Mouse (Mus musculus) kidney, embryonic 15.5 days (tissue): Measurements from ENCODE around the gene Cd6. TPM values are rescaled to one million over a fixed set of nuclear protein-coding genes. Genes with fewer than 3 reads are reported as not detected.

Experiments used
- ATAC-seq: fragments of 200-750 bp; cut with Nextera tagmentation; replicated peaks from 2 replicates; pipeline ENCODE4 v1.8.0; 2017; ENCODE audit warnings: moderate TSS enrichment; ENCODE audit not compliant: low FRiP score
- H3K27ac ChIP-seq: fragments of 300-500 bp; sonication (generic); 2 replicates; pipeline ENCODE4 v1.5.1; 2015; ENCODE audit warnings: mild to moderate bottlenecking, inconsistent platforms
- H3K27me3 ChIP-seq: fragments of 300-500 bp; sonication (generic); 2 replicates; pipeline ENCODE4 v1.6.1; 2015; ENCODE audit warnings: inconsistent platforms
- H3K36me3 ChIP-seq: fragments of 300-500 bp; sonication (generic); 2 replicates; pipeline ENCODE4 v1.6.1; 2015; ENCODE audit warnings: inconsistent platforms
- H3K4me1 ChIP-seq: fragments of 300-500 bp; sonication (generic); 2 replicates; pipeline ENCODE4 v1.6.1; 2015; ENCODE audit warnings: inconsistent platforms
- H3K4me2 ChIP-seq: fragments of 300-500 bp; sonication (generic); 2 replicates; pipeline ENCODE4 v1.6.1; 2015; ENCODE audit warnings: moderate library complexity, mild to moderate bottlenecking, inconsistent platforms
- H3K4me3 ChIP-seq: fragments of 300-500 bp; sonication (generic); replicated peaks from 2 replicates; pipeline ENCODE4 v1.5.1; 2015; ENCODE audit warnings: mild to moderate bottlenecking, inconsistent platforms
- H3K9ac ChIP-seq: fragments of 300-500 bp; sonication (generic); 2 replicates; pipeline ENCODE4 v1.6.1; 2015; ENCODE audit warnings: mild to moderate bottlenecking, inconsistent platforms
- H3K9me3 ChIP-seq: fragments of 300-500 bp; sonication (generic); replicated peaks from 2 replicates; pipeline ENCODE4 v1.6.1; 2016; ENCODE audit warnings: inconsistent platforms
- WGBS: fragments of 180-500 bp; shearing (Covaris S2); methylation state at CpG from one replicate; pipeline ENCODE4 v1.1.7; 2015; ENCODE audit warnings: mixed read lengths; 5-methylcytosine and 5-hydroxymethylcytosine counted together
- polyA plus RNA-seq: library from polyadenylated mRNA; unstranded; fragments of >200 nt; fragmentation: Nextera tagmentation; extraction: Ambion mirVana; gene quantifications from 2 replicates; pipeline ENCODE4 v1.2.1, GENCODE M21; 2015

Gene Cd6
- polyA plus RNA-seq, 1 experiment from 2014 or later: 0.26 TPM

DNA sequence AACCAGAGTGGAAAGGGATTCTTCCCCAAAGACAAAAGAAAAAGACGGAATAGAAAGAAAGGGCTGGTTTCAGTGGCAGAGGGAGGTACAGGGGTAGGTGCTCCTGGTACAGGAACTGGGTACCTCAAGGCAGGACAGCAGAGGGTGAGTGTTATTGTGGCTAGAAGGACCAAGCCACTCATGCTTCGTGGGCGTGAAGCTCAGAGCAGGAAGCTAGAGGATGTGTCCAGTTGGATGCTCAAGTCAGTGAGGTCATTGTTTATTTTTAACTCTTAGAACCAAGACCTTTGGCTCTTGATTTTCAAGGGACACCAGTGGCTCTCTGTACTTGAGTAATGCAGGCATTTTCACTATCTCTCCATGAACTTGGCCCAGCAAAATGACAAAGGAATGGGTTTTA is 2.2 kb upstream of the Cd6 start:
- H3K27me3 ChIP-seq: no peaks in the 10 kb centered on the region
- no peaks in the 10 kb centered on the region for H3K36me3 ChIP-seq
- no peaks in the 10 kb centered on the region for H3K4me1 ChIP-seq
- 75% methylated on average over 3 of the region's 3 CpGs for WGBS
- ATAC-seq: no peak
- no peaks in the 10 kb centered on the region for H3K9me3 ChIP-seq
- H3K4me3 ChIP-seq: no peak overlapping the region
- H3K9ac ChIP-seq: no peak overlapping the region
- no peak overlapping the region for H3K4me2 ChIP-seq
- no peak overlapping the region for H3K27ac ChIP-seq

GRCm38 (mm10) chr19:10831424-10831823 is 1.6 kb upstream of the Cd6 start:
- H3K4me3 ChIP-seq: no peak overlapping the region
- 8% methylated on average over 5 of the region's 5 CpGs for WGBS
- H3K9ac ChIP-seq: no peak overlapping the region
- H3K27ac ChIP-seq: no peak overlapping the region
- H3K4me1 ChIP-seq: no peaks in the 10 kb centered on the region
- ATAC-seq: peak; percentile 80
- no peaks in the 10 kb centered on the region for H3K36me3 ChIP-seq
- H3K27me3 ChIP-seq: no peaks in the 10 kb centered on the region
- no peak overlapping the region for H3K4me2 ChIP-seq
- no peaks in the 10 kb centered on the region for H3K9me3 ChIP-seq

- no peak overlapping the region for H3K4me2 ChIP-seq
- H3K27ac ChIP-seq: no peak overlapping the region
- H3K9ac ChIP-seq: no peak overlapping the region
- 89% methylated on average over 5 of the region's 5 CpGs for WGBS
- no peak overlapping the region for H3K4me3 ChIP-seq
- H3K9me3 ChIP-seq: no peaks in the 10 kb centered on the region
- H3K36me3 ChIP-seq: no peaks in the 10 kb centered on the region
- ATAC-seq: no peak
- H3K4me1 ChIP-seq: no peaks in the 10 kb centered on the region
- H3K27me3 ChIP-seq: no peaks in the 10 kb centered on the region
These were observed 1.5 kb downstream of the Cd6 start for GRCm38 (mm10) chr19:10828321-10828720.

- no peak for ATAC-seq
- H3K36me3 ChIP-seq: no peaks in the 10 kb centered on the region
- H3K27me3 ChIP-seq: no peaks in the 10 kb centered on the region
- no peak overlapping the region for H3K27ac ChIP-seq
- H3K9ac ChIP-seq: no peak overlapping the region
- H3K4me1 ChIP-seq: no peaks in the 10 kb centered on the region
- H3K4me3 ChIP-seq: no peak overlapping the region
- no peak overlapping the region for H3K4me2 ChIP-seq
- H3K9me3 ChIP-seq: no peaks in the 10 kb centered on the region
- WGBS: 88% methylated on average over 7 of the region's 7 CpGs
These were observed 5.8 kb downstream of the Cd6 start for GRCm38 (mm10) chr19:10824061-10824460.

GRCm38 (mm10) chr19:10822534-10822933 is 7.3 kb downstream of the Cd6 start:
- peaks cover 14% of the 10 kb centered on the region for H3K4me1 ChIP-seq
- no peak overlapping the region for H3K9ac ChIP-seq
- H3K4me2 ChIP-seq: no peak overlapping the region
- no peak for ATAC-seq
- no peaks in the 10 kb centered on the region for H3K9me3 ChIP-seq
- no peak overlapping the region for H3K27ac ChIP-seq
- 88% methylated on average over 4 of the region's 4 CpGs for WGBS
- H3K36me3 ChIP-seq: no peaks in the 10 kb centered on the region
- no peaks in the 10 kb centered on the region for H3K27me3 ChIP-seq
- H3K4me3 ChIP-seq: no peak overlapping the region

DNA sequence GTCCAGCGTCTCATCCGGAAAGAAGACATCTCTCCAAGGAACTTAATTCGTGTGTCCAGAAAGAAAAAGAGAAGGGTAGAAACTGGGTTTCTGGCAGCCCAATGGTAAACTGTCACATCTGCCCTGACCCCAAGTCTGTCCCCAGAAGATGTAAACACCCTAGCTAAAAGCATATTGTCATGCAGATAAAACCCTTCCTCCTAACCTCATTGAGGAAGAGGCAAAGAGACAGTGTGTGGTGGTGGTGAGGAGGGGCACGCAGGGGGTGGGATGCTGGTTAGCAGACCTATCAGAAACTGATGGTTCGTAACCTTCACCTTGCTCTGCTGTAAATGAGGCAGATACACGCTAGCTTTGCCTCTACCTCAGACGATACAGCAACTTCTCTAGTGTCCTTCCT is 8.5 kb downstream of the Cd6 start:
- no peaks in the 10 kb centered on the region for H3K27me3 ChIP-seq
- no peaks in the 10 kb centered on the region for H3K36me3 ChIP-seq
- peaks cover 14% of the 10 kb centered on the region for H3K4me1 ChIP-seq
- H3K9ac ChIP-seq: no peak overlapping the region
- no peak overlapping the region for H3K4me2 ChIP-seq
- no peaks in the 10 kb centered on the region for H3K9me3 ChIP-seq
- H3K27ac ChIP-seq: no peak overlapping the region
- no peak for ATAC-seq
- 66% methylated on average over 7 of the region's 7 CpGs for WGBS
- no peak overlapping the region for H3K4me3 ChIP-seq

DNA sequence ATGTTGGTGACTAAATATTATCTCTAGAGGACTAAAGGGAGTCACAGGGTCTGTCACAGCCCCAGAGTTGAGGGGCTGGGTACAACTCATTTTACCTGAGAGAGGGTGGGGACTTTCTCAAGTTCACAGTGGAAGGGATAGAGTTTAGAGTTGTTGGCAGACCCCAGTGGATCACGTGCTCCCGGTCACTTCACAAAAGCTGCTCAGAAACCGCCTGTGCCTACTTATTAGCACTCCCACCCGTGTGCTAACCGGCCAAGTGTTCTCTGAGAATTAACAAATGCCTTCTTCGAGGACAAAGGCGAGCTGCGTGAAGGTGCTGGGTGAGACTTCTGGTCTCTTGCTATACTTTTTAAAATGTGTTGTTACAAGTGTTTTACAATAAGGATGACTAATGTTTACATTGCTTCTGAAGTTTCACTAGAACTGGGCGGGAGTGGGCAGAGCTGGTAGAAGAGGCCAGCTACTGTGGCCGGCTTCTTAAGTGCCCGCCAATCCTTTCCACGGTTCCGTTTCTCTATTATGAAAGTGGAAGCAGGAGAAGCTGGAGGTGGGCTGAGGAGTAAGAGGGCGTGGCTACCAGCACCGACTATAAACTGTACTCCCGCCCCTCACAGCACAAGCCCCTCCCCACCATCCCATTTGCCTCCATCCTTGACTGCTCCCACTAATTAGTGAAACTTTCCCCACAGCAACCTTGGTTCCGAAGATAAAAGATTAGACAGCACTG is 11.5 kb downstream of the Cd6 start:
- ATAC-seq: peak; percentile 89
- H3K27me3 ChIP-seq: no peaks in the 10 kb centered on the region

DNA sequence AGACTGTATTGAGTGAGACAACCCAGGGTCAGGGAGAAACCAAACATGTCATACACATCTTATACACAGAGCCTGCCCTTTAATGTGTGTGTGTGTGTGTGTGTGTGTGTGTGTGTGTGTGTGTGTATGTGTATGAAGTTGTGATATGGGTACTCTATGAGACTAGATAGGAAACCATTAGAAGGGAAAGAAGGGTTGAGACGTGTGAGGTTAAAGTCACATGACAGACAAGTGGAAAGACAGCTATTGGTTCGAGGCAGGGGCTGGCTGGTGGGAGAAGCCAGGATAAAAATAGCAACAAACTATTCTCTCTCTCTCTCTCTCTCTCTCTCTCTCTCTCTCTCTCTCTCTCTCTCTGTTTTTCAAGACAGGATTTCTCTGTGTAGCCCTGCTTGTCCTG is 13.4 kb downstream of the Cd6 start:
- Histone ChIP-seq H3K9ac (no peak overlapping the region), H3K4me2 (no peak overlapping the region), H3K9me3 (no peaks in the 10 kb centered on the region), H3K27me3 (no peaks in the 10 kb centered on the region), H3K27ac (no peak overlapping the region), H3K4me3 (no peak overlapping the region), H3K36me3 (no peaks in the 10 kb centered on the region), H3K4me1 (peaks cover 14% of the 10 kb centered on the region)
- no peak for ATAC-seq
- 63% methylated on average over 2 of the region's 2 CpGs for WGBS

More for the DNA sequence above, 11.5 kb downstream of the Cd6 start:
- 18% methylated on average over 17 of the region's 17 CpGs for WGBS
- Histone ChIP-seq H3K9me3 (no peaks in the 10 kb centered on the region), H3K27ac (no peak overlapping the region), H3K36me3 (no peaks in the 10 kb centered on the region), H3K9ac (peak overlapping the region; percentile 36), H3K4me3 (peak overlapping the region; percentile 23), H3K4me1 (peaks cover 14% of the 10 kb centered on the region), H3K4me2 (peak overlapping the region; percentile 52)

GRCm38 (mm10) chr19:10815871-10816270 is 14.0 kb downstream of the Cd6 start:
- Histone ChIP-seq H3K9ac (no peak overlapping the region), H3K4me1 (peaks cover 14% of the 10 kb centered on the region), H3K27me3 (no peaks in the 10 kb centered on the region), H3K9me3 (no peaks in the 10 kb centered on the region), H3K27ac (no peak overlapping the region), H3K4me2 (no peak overlapping the region), H3K4me3 (no peak overlapping the region), H3K36me3 (no peaks in the 10 kb centered on the region)
- 80% methylated on average over 6 of the region's 6 CpGs for WGBS
- ATAC-seq: no peak

DNA sequence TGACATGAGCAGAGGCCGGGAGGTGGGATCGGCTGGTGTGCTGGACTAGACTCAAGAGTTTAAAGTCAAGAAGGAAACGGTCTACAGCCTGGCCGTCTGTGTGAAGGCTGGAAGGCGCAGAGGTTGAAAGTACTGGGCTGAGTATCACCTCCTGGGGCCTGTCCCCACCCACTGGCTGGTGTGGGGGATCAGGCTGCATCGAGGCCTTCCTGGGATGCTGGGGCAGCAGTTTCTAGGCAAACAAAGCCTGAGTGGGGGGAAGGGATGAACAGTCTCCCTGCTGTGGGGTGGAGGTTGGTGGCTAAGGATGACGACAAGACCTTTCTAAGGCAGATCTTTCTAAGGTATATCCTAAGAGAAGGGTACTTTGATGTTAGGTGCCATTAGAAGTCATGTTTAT is 16.0 kb downstream of the Cd6 start:
- H3K4me3 ChIP-seq: no peak overlapping the region
- no peak overlapping the region for H3K27ac ChIP-seq
- 73% methylated on average over 7 of the region's 7 CpGs for WGBS
- no peak for ATAC-seq
- no peak overlapping the region for H3K4me2 ChIP-seq
- H3K4me1 ChIP-seq: peaks cover 14% of the 10 kb centered on the region
- H3K9me3 ChIP-seq: no peaks in the 10 kb centered on the region
- no peak overlapping the region for H3K9ac ChIP-seq
- H3K27me3 ChIP-seq: no peaks in the 10 kb centered on the region
- no peaks in the 10 kb centered on the region for H3K36me3 ChIP-seq

DNA sequence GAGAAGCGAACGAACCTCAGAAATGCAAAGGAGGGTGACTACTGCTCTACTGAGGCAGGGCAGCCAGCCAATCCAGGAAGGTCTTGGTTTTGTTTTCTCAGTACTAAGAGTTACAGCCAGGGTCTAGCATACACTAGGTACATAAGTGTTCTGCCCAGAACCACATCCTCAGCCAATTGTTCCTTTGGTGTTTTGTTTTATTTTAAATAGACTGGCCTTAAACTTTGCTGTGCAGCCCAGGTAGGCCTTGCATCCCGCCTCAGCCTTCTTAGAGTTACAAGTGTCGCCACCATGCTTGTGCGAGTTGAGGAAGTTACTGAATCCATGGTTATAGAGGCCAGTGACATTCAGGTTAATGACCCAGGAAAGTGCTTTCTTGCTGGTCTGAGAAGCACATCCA is 16.8 kb downstream of the Cd6 start:
- 91% methylated on average over 5 of the region's 5 CpGs for WGBS
- no peak overlapping the region for H3K4me2 ChIP-seq
- ATAC-seq: no peak

GRCm38 (mm10) chr19:10811471-10811870 is 18.4 kb downstream of the Cd6 start:
- Histone ChIP-seq H3K4me3 (no peak overlapping the region), H3K27me3 (no peaks in the 10 kb centered on the region), H3K9me3 (no peaks in the 10 kb centered on the region), H3K9ac (no peak overlapping the region), H3K4me2 (no peak overlapping the region), H3K36me3 (no peaks in the 10 kb centered on the region), H3K27ac (no peak overlapping the region), H3K4me1 (no peaks in the 10 kb centered on the region)
- 76% methylated on average over 6 of the region's 6 CpGs for WGBS
- no peak for ATAC-seq

More for the DNA sequence above, 16.8 kb downstream of the Cd6 start:
- Histone ChIP-seq H3K4me1 (peaks cover 5% of the 10 kb centered on the region; the same call in 1 of the 2 replicates), H3K4me3 (no peak overlapping the region), H3K27ac (no peak overlapping the region), H3K36me3 (no peaks in the 10 kb centered on the region), H3K9me3 (no peaks in the 10 kb centered on the region), H3K9ac (no peak overlapping the region), H3K27me3 (no peaks in the 10 kb centered on the region)

- no peak overlapping the region for H3K9ac ChIP-seq
- no peak for ATAC-seq
These were observed 19.7 kb downstream of the Cd6 start for GRCm38 (mm10) chr19:10810176-10810492.

More at GRCm38 (mm10) chr19:10810176-10810492, 19.7 kb downstream of the Cd6 start:
- 58% methylated on average over 4 of the region's 4 CpGs for WGBS
- Histone ChIP-seq H3K27me3 (no peaks in the 10 kb centered on the region), H3K36me3 (no peaks in the 10 kb centered on the region), H3K4me2 (no peak overlapping the region), H3K4me3 (no peak overlapping the region), H3K4me1 (no peaks in the 10 kb centered on the region), H3K9me3 (no peaks in the 10 kb centered on the region), H3K27ac (no peak overlapping the region)
